Mouse (Mus musculus) lung, adult 2 months (tissue): ENCODE measurements around the gene Fbxo45. TPM values are rescaled to one million over a fixed set of nuclear protein-coding genes. Genes with fewer than 3 reads are reported as not detected.
"Not testable (repeated sequence)": the region's sequence is repeated elsewhere in the genome, so short reads cannot be mapped to it uniquely, and the experiment has no call there.

Source experiments
- DNase-seq: peaks from one replicate; pipeline ENCODE4 v3.0.0; 2022
- H3K4me1 ChIP-seq: fragments of 200-500 bp; 2 replicates; pipeline ENCODE4 v1.6.1; 2011; ENCODE audit warnings: low read length; ENCODE audit not compliant: control insufficient read depth, insufficient read depth
- H3K4me3 ChIP-seq: fragments of 200-500 bp; replicated peaks from 2 replicates; pipeline ENCODE3; 2011; ENCODE audit warnings: low read depth, mild to moderate bottlenecking, control low read depth, low read length; ENCODE audit errors: extremely low read depth
- CTCF ChIP-seq: fragments of 200-500 bp; IDR thresholded peaks from 2 replicates; pipeline ENCODE4 v1.5.1; 2011; ENCODE audit warnings: mild to moderate bottlenecking, low read length, control low read depth; ENCODE audit not compliant: insufficient read depth
- POLR2A ChIP-seq: fragments of 200-500 bp; IDR thresholded peaks from 2 replicates; pipeline ENCODE4 v1.6.1; 2011; ENCODE audit warnings: low read depth, mild to moderate bottlenecking, control low read depth, low read length, borderline replicate concordance; ENCODE audit errors: extremely low read depth
- WGBS: fragments of 180-500 bp; shearing (Covaris S2); methylation state at CpG from one replicate; pipeline ENCODE4 v1.1.7; 2018; 5-methylcytosine and 5-hydroxymethylcytosine counted together
- polyA plus RNA-seq: library from polyadenylated mRNA; depleted of rRNA; stranded (reverse); fragments of >200 nt; gene quantifications from 2 replicates; pipeline ENCODE4 v1.2.3, GENCODE M21; 2012

Gene Fbxo45
- polyA plus RNA-seq, 1 experiment = 5.2 TPM

DNA sequence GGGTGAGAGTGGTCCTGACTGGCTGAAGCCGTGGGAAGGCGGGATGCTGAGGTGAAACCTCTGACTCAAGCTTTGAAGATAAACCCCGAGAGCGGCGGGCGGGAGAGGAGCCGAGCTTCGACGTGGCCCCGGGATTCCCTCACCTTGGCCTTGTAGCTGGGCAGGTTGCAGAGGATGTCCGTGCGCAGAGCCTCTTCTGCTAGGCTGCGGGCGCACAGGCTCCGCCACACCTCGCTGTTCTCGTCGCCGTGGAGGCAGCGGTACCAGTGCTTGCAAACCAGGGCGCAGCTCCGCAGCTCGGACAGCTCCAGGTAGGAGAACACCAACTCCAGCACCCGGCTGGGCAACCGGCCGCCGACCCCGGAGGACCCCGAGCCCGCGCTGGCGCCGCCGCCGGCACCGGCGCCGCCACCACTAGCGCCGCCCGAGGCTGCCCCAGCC is 587 bp downstream of the Fbxo45 start:
- TF ChIP-seq CTCF (no peak), POLR2A (no peak)
- under 1% methylated on average over 41 of the region's 41 CpGs for WGBS
- H3K4me1 ChIP-seq = no peaks in the 10 kb centered on the region; the same call in 1 of the 2 replicates
- DNase-seq = peak; percentile 52
- peak overlapping the region; percentile 58 for H3K4me3 ChIP-seq

- WGBS = 76% methylated on average over 3 of the region's 3 CpGs
- Histone ChIP-seq H3K4me3 (no peak overlapping the region), H3K4me1 (peaks cover 2% of the 10 kb centered on the region; the same call in 1 of the 2 replicates)
- no peak for DNase-seq
- TF ChIP-seq CTCF = no peak
- no peak for TF ChIP-seq POLR2A
Observed at GRCm38 (mm10) chr16:32243901-32244300, 3.1 kb downstream of the Fbxo45 start.

GRCm38 (mm10) chr16:32239428-32240312 is 7.3 kb downstream of the Fbxo45 start:
- WGBS = 91% methylated on average over 2 of the region's 2 CpGs
- no peak for TF ChIP-seq POLR2A
- TF ChIP-seq CTCF = no peak
- no peak overlapping the region for H3K4me3 ChIP-seq
- 0 out of 2 replicates have a peak, but pooled peaks cover 2% of the 10 kb centered on the region for H3K4me1 ChIP-seq
- DNase-seq = no peak

- peak; percentile 6 for DNase-seq
- H3K4me3 ChIP-seq = no peak overlapping the region
- H3K4me1 ChIP-seq = 0 out of 2 replicates have a peak, but pooled peaks cover 2% of the 10 kb centered on the region
- 75% methylated on average over 19 of the region's 19 CpGs for WGBS
- TF ChIP-seq CTCF = no peak
- no peak for TF ChIP-seq POLR2A
Observed at GRCm38 (mm10) chr16:32237930-32238680, 8.9 kb downstream of the Fbxo45 start.

- WGBS = 45% methylated on average over 3 of the region's 3 CpGs
- DNase-seq = not testable (repeated sequence)
Observed at GRCm38 (mm10) chr16:32232050-32232449, 14.9 kb downstream of the Fbxo45 start.

GRCm38 (mm10) chr16:32222399-32222798 is 24.6 kb downstream of the Fbxo45 start:
- Histone ChIP-seq H3K4me3 (no peak overlapping the region), H3K4me1 (no peaks in the 10 kb centered on the region)
- no peak for TF ChIP-seq POLR2A
- TF ChIP-seq CTCF = no peak

More at GRCm38 (mm10) chr16:32232050-32232449, 14.9 kb downstream of the Fbxo45 start:
- H3K4me1 ChIP-seq, H3K4me3 ChIP-seq: not testable (repeated sequence)

DNA sequence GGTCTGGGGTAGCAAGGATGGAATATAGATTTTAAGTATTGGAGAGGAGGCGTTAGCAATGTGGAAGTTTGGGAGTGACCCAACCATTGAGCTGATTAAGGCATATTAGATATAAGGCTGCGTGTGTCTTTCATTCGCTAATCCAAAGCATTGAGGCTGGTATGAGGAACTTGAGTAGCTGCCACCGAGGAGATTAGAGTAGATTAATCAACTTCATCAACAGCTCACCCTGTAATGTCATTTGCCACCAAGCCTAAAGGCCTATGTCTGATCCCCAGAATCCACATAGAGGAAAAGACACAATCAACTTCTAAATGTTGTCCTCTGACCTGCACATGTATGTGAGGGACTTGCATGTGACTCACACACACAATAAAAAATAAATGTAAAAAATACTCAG is 25.2 kb downstream of the Fbxo45 start:
- H3K4me1 ChIP-seq = no peaks in the 10 kb centered on the region
- no peak overlapping the region for H3K4me3 ChIP-seq
- TF ChIP-seq POLR2A (no peak), CTCF (no peak)
- WGBS = 85% methylated on average over 4 of the region's 4 CpGs
- DNase-seq = no peak

More at GRCm38 (mm10) chr16:32222399-32222798, 24.6 kb downstream of the Fbxo45 start:
- no peak for DNase-seq

- H3K4me1 ChIP-seq = no peaks in the 10 kb centered on the region
- TF ChIP-seq CTCF (no peak), POLR2A (no peak)
- no peak for DNase-seq
- WGBS = 55% methylated on average over 17 of the region's 17 CpGs
- no peak overlapping the region for H3K4me3 ChIP-seq
Observed at GRCm38 (mm10) chr16:32214804-32215576, 32.0 kb downstream of the Fbxo45 start.

DNA sequence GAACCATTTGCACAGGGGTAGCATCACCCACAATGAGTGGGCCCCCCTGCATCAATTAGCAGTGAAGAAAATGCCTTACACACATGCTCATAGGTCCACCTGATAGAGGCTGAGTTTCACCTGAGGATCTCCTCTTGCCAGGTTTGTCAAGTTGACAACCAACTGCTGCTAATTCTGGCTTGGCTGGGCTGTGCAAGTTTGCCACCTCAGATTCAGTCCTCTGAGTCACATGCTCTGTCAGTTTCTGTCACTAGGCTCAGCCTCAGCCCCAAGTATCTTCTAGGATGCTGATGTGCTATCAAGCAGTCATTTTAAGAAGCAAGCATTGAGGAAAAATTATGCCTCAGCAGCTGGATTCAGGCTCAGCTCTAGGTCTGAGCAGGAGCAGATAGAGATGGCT is 32.8 kb downstream of the Fbxo45 start:
- no peaks in the 10 kb centered on the region for H3K4me1 ChIP-seq
- TF ChIP-seq POLR2A (no peak), CTCF (no peak)
- DNase-seq = no peak
- no peak overlapping the region for H3K4me3 ChIP-seq
